ENCODE assay signal across 19 mouse cellular contexts in the genomic region with DNA sequence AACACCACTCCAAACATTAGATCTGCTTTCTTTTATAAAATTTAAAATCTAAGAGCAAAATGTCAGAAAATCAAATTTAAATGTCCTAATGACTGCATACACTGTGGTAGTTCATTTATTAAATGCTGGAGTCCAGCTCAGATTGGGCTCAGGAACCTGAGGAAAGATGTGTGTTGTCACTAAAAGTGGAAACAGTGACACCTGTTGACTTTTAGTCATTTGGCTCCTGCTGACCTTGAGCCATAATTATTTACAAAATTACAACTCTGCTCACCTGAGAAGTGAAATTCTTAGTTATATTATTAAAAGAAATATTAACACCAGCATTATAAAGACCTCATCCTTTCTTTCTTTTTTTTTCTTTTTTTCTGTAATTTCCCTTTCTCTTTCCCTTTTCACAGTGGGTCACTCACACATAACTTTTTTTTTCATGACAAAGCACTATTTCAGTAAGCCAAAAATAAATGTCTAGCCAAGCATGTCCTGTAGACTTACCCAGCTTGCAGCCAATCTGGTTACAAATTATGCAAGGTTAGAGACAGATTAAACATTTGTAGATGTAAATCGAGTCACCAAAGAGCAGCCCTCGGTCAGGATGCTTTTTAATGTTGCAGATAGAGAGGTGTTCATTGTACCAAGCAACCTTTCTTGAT.
"Had no signal": no experiment of that assay in that cellular context is flagged by ENCODE, and none has a peak within 500 bp of the region (broad histone marks: within the 10 kb centered on the region; RNA-seq: fewer than 3 reads in every experiment).

No protein-coding gene starts in this region.

- H3K27ac ChIP-seq: limb, embryonic 12.5 days; limb, embryonic 15.5 days; liver, embryonic 12.5 days; liver, embryonic 15.5 days; stomach, postnatal 0 days had no signal

- DNase-seq: kidney, postnatal 25 days; left cerebral cortex, postnatal 4 days; lung, adult 2 months; lung, postnatal 14 days; lung, postnatal 4 days; midbrain, embryonic 14.5 days; right cerebral cortex, adult 18-20 months; right cerebral cortex, postnatal 14 days; right cerebral cortex, postnatal 4 days; thymus, adult 2 months; thymus, postnatal 14 days; thymus, postnatal 4 days had no signal

- H3K27me3 ChIP-seq: limb, embryonic 12.5 days; limb, embryonic 15.5 days; liver, embryonic 12.5 days; liver, embryonic 15.5 days had no signal

- H3K9ac ChIP-seq: limb, embryonic 12.5 days; limb, embryonic 15.5 days; liver, embryonic 12.5 days; liver, embryonic 15.5 days had no signal

- ATAC-seq: intestine, embryonic 16.5 days; liver, embryonic 12.5 days had no signal

- H3K4me1 ChIP-seq: limb, embryonic 12.5 days; limb, embryonic 15.5 days; liver, embryonic 12.5 days; liver, embryonic 15.5 days had no signal

- H3K4me2 ChIP-seq: limb, embryonic 12.5 days; limb, embryonic 15.5 days; liver, embryonic 12.5 days; liver, embryonic 15.5 days; midbrain, embryonic 11.5 days had no signal

- H3K36me3 ChIP-seq: limb, embryonic 12.5 days; limb, embryonic 15.5 days; liver, embryonic 12.5 days; liver, embryonic 15.5 days had no signal

- H3K4me3 ChIP-seq: limb, embryonic 12.5 days; limb, embryonic 15.5 days; liver, embryonic 12.5 days; liver, embryonic 15.5 days had no signal

- H3K9me3 ChIP-seq: limb, embryonic 12.5 days; limb, embryonic 15.5 days; liver, embryonic 12.5 days; liver, embryonic 15.5 days had no signal
